Mouse (Mus musculus): ENCODE data around the gene Dnase1. TPM values are rescaled to one million over a fixed set of nuclear protein-coding genes. Genes with fewer than 3 reads are reported as not detected.
"Not testable (repeated sequence)": the region's sequence is repeated elsewhere in the genome, so short reads cannot be mapped to it uniquely, and the experiment has no call there.

Dnase1 gene
- total RNA-seq (2014; rRNA removed) (not detected in 2 replicates), polyA plus RNA-seq (2015; fragmentation: Nextera tagmentation; extraction: Ambion mirVana) (2.0 and 3.3 TPM in 2 replicates)

DNA sequence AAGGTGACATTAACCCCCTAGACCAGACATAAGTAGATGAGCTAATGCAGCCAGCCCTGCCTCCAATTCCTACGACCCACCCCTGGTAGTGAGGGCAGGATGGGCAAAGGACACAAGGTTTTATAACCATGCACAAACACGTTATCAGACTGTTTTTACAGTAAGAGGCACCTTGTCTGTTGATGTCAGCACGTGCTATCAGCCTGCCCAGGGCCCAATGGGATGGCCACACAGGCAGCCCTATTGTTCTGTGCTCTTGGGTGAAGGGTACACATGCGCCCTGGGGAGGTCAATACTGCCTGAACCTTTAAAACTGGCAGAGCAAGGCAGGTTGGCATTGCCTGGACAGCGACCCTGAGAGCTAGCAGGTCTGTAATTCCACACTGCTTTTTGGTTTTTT lies at the start of gene Dnase1:
Dnase1 (plus strand) TSS at position 136 of the 400 bp plus-strand sequence.
- no peak within 1 kb of the TSS for H3K9ac ChIP-seq (replicated peaks; ENCODE audit: low read length, poor library complexity, severe bottlenecking)
- ATAC-seq (ENCODE audit: low FRiP score), result no peak
- H3K27me3 ChIP-seq (ENCODE audit: insufficient read depth, low read length), result no peaks in the 10 kb centered on the region
- H3K4me1 ChIP-seq (ENCODE audit: insufficient read depth, low read length), result no peaks in the 10 kb centered on the region
- no peak for DNase-seq (ENCODE audit: low spot score)
- no peak within 1 kb of the TSS for H3K4me2 ChIP-seq (ENCODE audit: low read depth, low read length, poor library complexity, severe bottlenecking)
- H3K9me3 ChIP-seq (ENCODE audit: low read length), result no peaks in the 10 kb centered on the region
- WGBS, result 95% methylated on average over 5 of the region's 5 CpGs
- no peak for TF ChIP-seq CTCF (IDR thresholded peaks at IDR 0.05)
- no peak within 1 kb of the TSS for H3K4me3 ChIP-seq (ENCODE audit: low read depth, low read length)
- H3K27ac ChIP-seq (ENCODE audit: low read depth, low read length), result no peak within 1 kb of the TSS
- peaks cover 29% of the 10 kb centered on the region for H3K36me3 ChIP-seq (ENCODE audit: insufficient read depth, low read length)

DNA sequence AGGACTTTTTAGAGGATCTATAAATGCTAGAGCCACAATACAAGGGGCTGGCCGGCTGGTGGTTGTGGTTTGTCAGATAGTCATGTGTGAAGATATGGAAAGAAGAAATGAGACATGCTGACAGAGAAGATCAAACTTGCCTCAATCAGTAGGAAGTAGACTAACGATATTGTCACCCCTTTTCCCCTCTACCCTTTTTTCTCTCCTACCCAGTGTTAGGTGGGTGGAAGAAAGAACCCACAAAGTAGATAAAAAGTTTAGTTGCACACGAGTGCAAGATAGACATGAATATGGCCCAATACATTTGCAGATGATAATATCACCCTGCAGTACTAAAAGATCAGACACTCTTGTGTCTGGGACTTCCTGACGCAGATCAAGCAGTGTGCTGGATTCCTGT lies 48.3 kb upstream of the Dnase1 start:
- ATAC-seq (ENCODE audit: low FRiP score), result no peak
- Histone ChIP-seq H3K4me1 (ENCODE audit: insufficient read depth, low read length) (no peaks in the 10 kb centered on the region), H3K9me3 (ENCODE audit: low read length) (no peaks in the 10 kb centered on the region), H3K27me3 (ENCODE audit: insufficient read depth, low read length) (no peaks in the 10 kb centered on the region), H3K36me3 (ENCODE audit: insufficient read depth, low read length) (peaks cover 84% of the 10 kb centered on the region), H3K9ac (replicated peaks; ENCODE audit: low read length, poor library complexity, severe bottlenecking) (no peak overlapping the region), H3K4me2 (ENCODE audit: low read depth, low read length, poor library complexity, severe bottlenecking) (no peak overlapping the region), H3K27ac (ENCODE audit: low read depth, low read length) (no peak overlapping the region), H3K4me3 (ENCODE audit: low read depth, low read length) (no peak overlapping the region)
- no peak for TF ChIP-seq CTCF (IDR thresholded peaks at IDR 0.05)
- 94% methylated on average over 4 of the region's 4 CpGs for WGBS
- DNase-seq (ENCODE audit: low spot score), result no peak

DNA sequence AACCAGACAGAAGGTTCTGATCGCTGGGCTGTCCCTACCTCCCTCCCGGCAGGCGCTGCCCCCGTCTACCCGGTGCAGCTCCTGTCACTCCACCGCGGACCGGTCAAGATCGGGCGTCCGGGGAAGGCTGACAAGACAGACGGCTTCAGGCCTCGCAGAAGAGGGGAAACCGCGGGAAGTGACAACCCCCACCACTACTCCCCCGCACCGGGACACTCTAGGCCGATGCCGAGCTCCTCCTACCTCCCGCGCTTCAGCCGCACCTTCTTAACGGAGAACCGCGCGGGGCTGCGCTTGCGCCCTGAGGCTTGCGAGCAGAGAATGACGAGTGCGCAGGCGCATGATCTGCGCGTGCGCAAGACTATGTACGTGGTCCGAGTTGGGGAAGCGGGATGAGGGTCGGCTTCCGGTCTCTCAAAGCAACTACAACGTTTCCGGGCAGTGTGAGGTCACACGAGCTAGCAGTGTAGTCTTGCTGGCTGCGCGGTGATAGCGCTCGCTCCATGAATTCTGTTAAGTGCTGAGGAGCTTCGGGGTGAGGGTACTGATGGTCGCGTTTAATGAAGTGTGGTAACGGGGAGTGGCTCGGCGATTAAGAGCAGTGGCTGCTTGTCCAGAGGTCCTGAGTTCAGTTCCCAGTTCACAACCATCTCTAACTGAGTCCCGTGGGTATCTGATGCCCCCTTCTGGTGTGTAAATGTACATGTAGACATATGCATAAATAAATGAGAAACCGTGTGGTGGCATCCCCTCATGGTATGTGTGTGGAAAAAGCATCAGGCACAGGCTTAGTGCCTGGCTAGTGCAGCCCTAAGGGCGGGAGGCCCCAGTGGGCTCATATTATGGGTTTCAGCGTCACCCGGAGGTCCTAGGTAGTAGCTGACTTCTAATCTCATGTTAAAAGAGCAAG lies 33.0 kb upstream of the Dnase1 start, which contains the start of gene Slx4:
Slx4 (minus strand) TSS at position 282 of the 910 bp plus-strand sequence.
- DNase-seq (ENCODE audit: low spot score), result peak; percentile 99
- Histone ChIP-seq H3K27me3 (ENCODE audit: insufficient read depth, low read length) (no peaks in the 10 kb centered on the region), H3K9me3 (ENCODE audit: low read length) (no peaks in the 10 kb centered on the region), H3K4me3 (ENCODE audit: low read depth, low read length) (peak within 1 kb of the TSS; percentile 86), H3K27ac (ENCODE audit: low read depth, low read length) (peak within 1 kb of the TSS; percentile 73), H3K36me3 (ENCODE audit: insufficient read depth, low read length) (peaks cover 21% of the 10 kb centered on the region), H3K9ac (replicated peaks; ENCODE audit: low read length, poor library complexity, severe bottlenecking) (peak within 1 kb of the TSS; percentile 91), H3K4me1 (ENCODE audit: insufficient read depth, low read length) (0 out of 2 replicates have a peak, but pooled peaks cover 6% of the 10 kb centered on the region), H3K4me2 (ENCODE audit: low read depth, low read length, poor library complexity, severe bottlenecking) (peak within 1 kb of the TSS; percentile 78)
- peak; percentile 72 for TF ChIP-seq CTCF (IDR thresholded peaks at IDR 0.05)
- 2% methylated on average over 58 of the region's 58 CpGs for WGBS
- peak; percentile 98 for ATAC-seq (ENCODE audit: low FRiP score)

DNA sequence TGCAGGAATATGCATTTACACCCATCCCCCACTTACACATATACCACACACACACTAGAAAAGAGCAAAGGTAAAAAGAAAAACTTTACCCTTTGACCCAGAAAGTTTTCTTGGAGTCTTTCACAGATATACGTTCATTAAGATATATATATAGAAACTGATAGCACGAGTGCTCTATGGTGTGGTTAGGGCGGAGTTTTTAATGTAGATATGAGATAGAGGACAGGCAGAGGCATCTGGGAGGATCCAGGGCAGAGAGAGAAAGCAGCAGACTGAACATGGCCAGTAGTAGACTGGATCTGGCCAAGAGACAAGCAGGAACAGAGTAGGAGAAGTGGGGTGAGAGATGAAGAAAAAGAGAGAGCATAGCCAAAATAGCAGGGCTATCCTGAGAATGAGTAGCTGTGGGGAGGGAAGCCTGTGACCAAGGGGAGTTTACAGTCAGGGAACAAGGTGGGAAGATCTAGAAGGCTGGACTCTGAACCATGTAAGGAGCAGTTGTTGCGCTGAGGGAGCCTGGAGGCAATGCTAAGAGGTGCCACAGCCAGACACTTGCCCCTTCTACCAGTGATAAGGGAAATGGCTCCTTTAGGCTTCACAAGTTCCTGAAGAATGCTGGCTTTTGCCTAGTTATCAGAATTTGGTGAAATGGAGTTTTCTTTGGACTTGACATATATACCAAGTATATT lies 23.7 kb upstream of the Dnase1 start:
- WGBS, result 75% methylated on average over 4 of the region's 4 CpGs
- ATAC-seq (ENCODE audit: low FRiP score), result no peak
- no peak overlapping the region for H3K27ac ChIP-seq (ENCODE audit: low read depth, low read length)
- H3K4me2 ChIP-seq (ENCODE audit: low read depth, low read length, poor library complexity, severe bottlenecking), result no peak overlapping the region
- H3K27me3 ChIP-seq (ENCODE audit: insufficient read depth, low read length), result no peaks in the 10 kb centered on the region
- H3K4me3 ChIP-seq (ENCODE audit: low read depth, low read length), result no peak overlapping the region
- H3K36me3 ChIP-seq (ENCODE audit: insufficient read depth, low read length), result no peaks in the 10 kb centered on the region
- no peak overlapping the region for H3K9ac ChIP-seq (replicated peaks; ENCODE audit: low read length, poor library complexity, severe bottlenecking)
- H3K4me1 ChIP-seq (ENCODE audit: insufficient read depth, low read length), result no peaks in the 10 kb centered on the region
- no peak for TF ChIP-seq CTCF (IDR thresholded peaks at IDR 0.05)
- no peak for DNase-seq (ENCODE audit: low spot score)
- no peaks in the 10 kb centered on the region for H3K9me3 ChIP-seq (ENCODE audit: low read length)

DNA sequence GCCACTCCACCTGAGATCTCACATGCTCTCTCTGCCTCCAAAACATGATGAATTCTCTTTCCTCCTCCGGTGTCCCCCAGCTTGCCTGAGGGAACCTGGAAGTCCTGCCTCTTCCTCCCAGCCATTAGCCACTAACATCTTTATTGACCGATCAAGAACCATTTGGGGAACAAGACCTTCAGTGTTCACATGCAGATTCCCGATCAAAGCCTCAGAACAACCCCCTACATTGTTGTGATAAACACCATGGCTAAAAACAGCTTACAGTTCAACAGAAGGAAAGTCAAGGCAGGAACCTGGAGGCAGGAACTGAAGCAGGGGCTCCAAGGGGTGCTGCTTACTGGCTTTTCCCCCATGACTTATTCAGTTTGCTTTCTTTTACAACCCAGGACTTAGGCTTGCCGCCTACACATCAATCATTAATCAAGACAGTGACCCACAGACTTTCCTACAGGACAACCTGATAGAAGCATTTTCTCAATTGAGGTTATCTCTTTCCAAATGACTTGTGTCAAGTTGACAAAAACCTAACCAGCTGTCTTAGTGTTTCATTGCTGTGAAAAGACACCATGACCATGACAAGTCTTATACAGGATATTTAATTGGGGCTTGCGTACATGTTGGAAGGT lies 22.6 kb upstream of the Dnase1 start:
- Histone ChIP-seq H3K4me2 (ENCODE audit: low read depth, low read length, poor library complexity, severe bottlenecking) (no peak overlapping the region), H3K9me3 (ENCODE audit: low read length) (no peaks in the 10 kb centered on the region), H3K36me3 (ENCODE audit: insufficient read depth, low read length) (no peaks in the 10 kb centered on the region), H3K9ac (replicated peaks; ENCODE audit: low read length, poor library complexity, severe bottlenecking) (no peak overlapping the region), H3K4me1 (ENCODE audit: insufficient read depth, low read length) (no peaks in the 10 kb centered on the region), H3K4me3 (ENCODE audit: low read depth, low read length) (no peak overlapping the region), H3K27ac (ENCODE audit: low read depth, low read length) (no peak overlapping the region), H3K27me3 (ENCODE audit: insufficient read depth, low read length) (no peaks in the 10 kb centered on the region)
- no peak for ATAC-seq (ENCODE audit: low FRiP score)
- 84% methylated on average over 5 of the region's 5 CpGs for WGBS
- DNase-seq (ENCODE audit: low spot score), result no peak
- TF ChIP-seq CTCF (IDR thresholded peaks at IDR 0.05), result no peak

DNA sequence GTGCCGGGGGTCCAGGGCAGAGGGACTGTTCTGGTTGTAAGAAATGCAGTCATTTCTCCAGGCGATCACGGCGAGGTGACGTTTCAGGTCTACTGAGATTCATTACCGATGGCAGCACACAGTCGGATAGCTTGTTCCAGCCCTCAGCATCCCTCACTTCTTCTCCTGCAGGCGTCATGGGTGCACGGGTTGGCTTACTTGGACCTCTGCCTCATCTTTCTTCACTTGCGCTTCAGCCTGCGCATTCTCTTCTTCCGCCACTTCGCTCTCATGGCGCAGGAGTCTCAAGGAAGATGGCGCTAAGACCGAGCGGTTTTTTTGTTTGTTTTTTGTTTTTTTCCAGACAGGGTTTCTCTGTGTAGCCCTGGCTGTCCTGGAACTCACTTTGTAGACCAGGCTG lies 20.0 kb upstream of the Dnase1 start:
- not testable (repeated sequence) for H3K27ac ChIP-seq (ENCODE audit: low read depth, low read length); H3K27me3 ChIP-seq (ENCODE audit: insufficient read depth, low read length); H3K9me3 ChIP-seq (ENCODE audit: low read length); H3K4me1 ChIP-seq (ENCODE audit: insufficient read depth, low read length); ATAC-seq (ENCODE audit: low FRiP score); H3K9ac ChIP-seq (replicated peaks; ENCODE audit: low read length, poor library complexity, severe bottlenecking); H3K36me3 ChIP-seq (ENCODE audit: insufficient read depth, low read length); DNase-seq (ENCODE audit: low spot score); H3K4me2 ChIP-seq (ENCODE audit: low read depth, low read length, poor library complexity, severe bottlenecking); H3K4me3 ChIP-seq (ENCODE audit: low read depth, low read length)
- 76% methylated on average over 17 of the region's 17 CpGs for WGBS

DNA sequence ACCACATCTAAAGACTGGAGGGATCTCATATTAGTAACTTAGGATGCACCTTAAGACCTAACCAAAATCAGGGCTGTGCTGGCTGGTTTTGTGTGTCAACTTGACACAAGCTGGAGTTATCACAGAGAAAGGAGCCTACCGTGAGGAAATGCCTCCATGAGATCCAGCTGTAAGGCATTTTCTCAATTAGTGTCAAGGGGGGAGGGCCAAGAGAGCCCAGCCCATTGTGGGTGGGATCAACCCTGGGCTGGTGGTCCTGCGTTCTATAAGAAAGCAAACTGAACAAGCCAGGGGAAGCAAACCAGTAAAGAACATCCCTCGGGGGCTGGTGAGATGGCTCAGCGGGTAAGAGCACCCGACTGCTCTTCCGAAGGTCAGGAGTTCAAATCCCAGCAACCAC lies 19.3 kb upstream of the Dnase1 start:
- not testable (repeated sequence) for DNase-seq (ENCODE audit: low spot score); H3K9me3 ChIP-seq (ENCODE audit: low read length); H3K4me1 ChIP-seq (ENCODE audit: insufficient read depth, low read length); H3K4me3 ChIP-seq (ENCODE audit: low read depth, low read length); H3K27ac ChIP-seq (ENCODE audit: low read depth, low read length); H3K9ac ChIP-seq (replicated peaks; ENCODE audit: low read length, poor library complexity, severe bottlenecking); ATAC-seq (ENCODE audit: low FRiP score); H3K27me3 ChIP-seq (ENCODE audit: insufficient read depth, low read length); H3K4me2 ChIP-seq (ENCODE audit: low read depth, low read length, poor library complexity, severe bottlenecking); H3K36me3 ChIP-seq (ENCODE audit: insufficient read depth, low read length)
- WGBS, result 87% methylated on average over 6 of the region's 6 CpGs

All from midbrain, postnatal 0 days (tissue).